Mouse (Mus musculus): Measurements from ENCODE around the gene Rex1bd. TPM values are rescaled to one million over a fixed set of nuclear protein-coding genes. Genes with fewer than 3 reads are reported as not detected.

Rex1bd gene
- polyA plus RNA-seq, 1 experiment from 2014 or later = 138 TPM

DNA sequence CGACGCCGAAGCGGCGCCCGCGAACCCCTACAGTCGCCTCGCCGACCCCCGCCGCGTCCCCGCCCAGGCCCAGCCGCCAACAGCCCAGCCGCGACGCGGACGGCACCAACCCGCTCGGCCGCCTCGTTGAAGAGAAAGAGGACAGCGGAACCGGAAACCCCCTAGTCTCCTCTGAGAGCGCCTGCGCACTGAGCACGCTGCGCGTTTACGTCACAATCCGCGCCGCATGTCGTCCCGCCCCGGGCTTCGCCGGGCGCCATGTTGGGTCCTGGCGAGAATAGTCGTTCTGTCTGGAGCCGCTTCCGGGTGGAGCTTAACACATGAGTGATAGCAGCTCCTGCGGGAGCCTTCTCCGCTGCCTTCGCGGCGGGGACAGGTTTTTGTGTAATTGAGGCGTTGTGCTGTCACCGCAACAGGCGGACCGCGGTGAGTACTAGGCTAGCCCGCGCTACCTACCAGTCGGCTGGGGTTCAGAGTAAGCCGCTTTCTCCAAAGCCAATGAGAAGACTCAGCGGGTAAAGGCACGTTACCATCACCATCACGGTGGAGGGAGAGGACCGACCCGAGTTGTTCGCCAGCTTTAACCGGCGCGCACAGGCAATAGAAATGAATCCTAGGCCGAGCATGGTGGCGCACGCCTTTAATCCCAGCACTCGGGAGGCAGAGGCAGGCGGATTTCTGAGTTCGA, 3.8 kb upstream of the Rex1bd start, which contains the start of gene Uba52:
Uba52 (minus strand) TSS at position 574 of the 688 bp plus-strand sequence.
- DNase-seq (ENCODE audit: low spot score) (peak; percentile 96), ATAC-seq (ENCODE audit: insufficient number of reproducible peaks, low FRiP score, low TSS enrichment, low read depth) (peak; percentile 71)
- Histone ChIP-seq H3K9me3 (ENCODE audit: control insufficient read depth, low read length) (no peaks in the 10 kb centered on the region), H3K4me1 (ENCODE audit: control insufficient read depth, insufficient read depth, low read length) (peaks cover 17% of the 10 kb centered on the region), H3K4me2 (ENCODE audit: low read depth, severe bottlenecking) (peak within 1 kb of the TSS; percentile 98), H3K27ac (replicated peaks; ENCODE audit: low read depth, low read length) (peak within 1 kb of the TSS; percentile 84), H3K27me3 (ENCODE audit: control insufficient read depth, insufficient read depth, low read length) (no peaks in the 10 kb centered on the region), H3K4me3 (ENCODE audit: low read depth, low read length) (peak within 1 kb of the TSS; percentile 97), H3K36me3 (ENCODE audit: control insufficient read depth, insufficient read depth, low read length) (peaks cover 12% of the 10 kb centered on the region; the same call in 1 of the 2 replicates), H3K9ac (ENCODE audit: low read length) (peak within 1 kb of the TSS; percentile 96)
- 1% methylated on average over 74 of the region's 74 CpGs for WGBS

DNA sequence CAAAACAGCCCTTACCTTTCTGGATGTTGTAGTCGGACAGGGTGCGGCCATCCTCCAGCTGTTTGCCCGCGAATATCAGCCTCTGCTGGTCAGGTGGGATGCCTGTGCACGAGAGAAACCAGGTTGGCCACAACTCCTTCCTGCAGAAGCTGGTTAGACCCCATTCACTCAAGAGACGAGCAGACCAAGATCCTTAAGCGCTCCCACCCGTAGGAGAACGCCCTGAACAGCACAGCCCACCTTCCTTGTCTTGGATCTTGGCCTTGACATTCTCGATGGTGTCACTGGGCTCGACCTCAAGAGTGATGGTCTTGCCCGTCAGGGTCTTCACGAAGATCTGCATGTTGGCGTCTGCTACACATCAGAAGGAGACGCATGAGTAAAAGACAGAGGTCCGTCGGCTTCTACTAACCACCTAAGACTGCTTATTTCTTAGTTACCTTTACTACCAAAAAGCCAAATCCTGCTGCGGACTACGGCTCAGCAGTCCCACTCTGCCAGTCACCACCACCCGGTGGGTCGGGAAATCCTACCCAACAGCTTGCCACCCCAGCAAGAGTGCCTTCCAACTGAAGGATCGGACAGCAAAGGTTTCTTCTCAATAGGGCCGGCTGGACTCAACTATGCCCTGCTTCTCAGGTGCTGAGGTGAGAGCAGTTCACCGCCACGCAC, 2.9 kb upstream of the Rex1bd start:
- 10% methylated on average over 25 of the region's 25 CpGs for WGBS
- DNase-seq (ENCODE audit: low spot score) (no peak), ATAC-seq (ENCODE audit: insufficient number of reproducible peaks, low FRiP score, low TSS enrichment, low read depth) (no peak)
- H3K36me3 ChIP-seq (ENCODE audit: control insufficient read depth, insufficient read depth, low read length) = peaks cover 12% of the 10 kb centered on the region; the same call in 1 of the 2 replicates
- H3K4me1 ChIP-seq (ENCODE audit: control insufficient read depth, insufficient read depth, low read length) = peaks cover 26% of the 10 kb centered on the region
- no peaks in the 10 kb centered on the region for H3K9me3 ChIP-seq (ENCODE audit: control insufficient read depth, low read length)
- H3K4me2 ChIP-seq (ENCODE audit: low read depth, severe bottlenecking) = peak overlapping the region; percentile 98
- peak overlapping the region; percentile 97 for H3K4me3 ChIP-seq (ENCODE audit: low read depth, low read length)
- peak overlapping the region; percentile 84; the same call in 1 of the 2 replicates for H3K27ac ChIP-seq (replicated peaks; ENCODE audit: low read depth, low read length)
- H3K9ac ChIP-seq (ENCODE audit: low read length) = peak overlapping the region; percentile 96
- no peaks in the 10 kb centered on the region for H3K27me3 ChIP-seq (ENCODE audit: control insufficient read depth, insufficient read depth, low read length)

DNA sequence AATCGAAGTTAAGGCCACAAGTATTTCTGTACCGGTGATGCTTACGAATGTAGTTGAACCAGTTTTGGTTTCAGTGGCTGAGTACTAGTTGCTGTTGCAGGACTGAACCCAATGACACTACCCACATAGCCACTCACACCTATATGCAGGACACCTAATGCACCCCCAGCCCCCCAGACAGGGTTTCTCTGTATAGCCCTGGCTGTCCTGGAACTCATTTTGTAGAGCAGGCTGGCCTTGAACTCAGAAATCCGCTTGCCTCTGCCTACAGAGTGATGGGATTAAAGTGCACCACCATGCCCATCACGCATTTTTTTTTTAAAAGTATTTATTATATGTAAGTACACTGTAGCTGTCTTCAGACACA, 458 bp upstream of the Rex1bd start:
- no peak for DNase-seq (ENCODE audit: low spot score)
- H3K4me2 ChIP-seq (ENCODE audit: low read depth, severe bottlenecking) = no peak overlapping the region
- H3K4me3 ChIP-seq (ENCODE audit: low read depth, low read length) = no peak overlapping the region
- no peaks in the 10 kb centered on the region for H3K9me3 ChIP-seq (ENCODE audit: control insufficient read depth, low read length)
- H3K27me3 ChIP-seq (ENCODE audit: control insufficient read depth, insufficient read depth, low read length) = 0 out of 2 replicates have a peak, but pooled peaks cover 1% of the 10 kb centered on the region
- no peak for ATAC-seq (ENCODE audit: insufficient number of reproducible peaks, low FRiP score, low TSS enrichment, low read depth)
- peaks cover 12% of the 10 kb centered on the region; the same call in 1 of the 2 replicates for H3K36me3 ChIP-seq (ENCODE audit: control insufficient read depth, insufficient read depth, low read length)
- peaks cover 47% of the 10 kb centered on the region for H3K4me1 ChIP-seq (ENCODE audit: control insufficient read depth, insufficient read depth, low read length)
- no peak overlapping the region for H3K27ac ChIP-seq (replicated peaks; ENCODE audit: low read depth, low read length)
- no peak overlapping the region for H3K9ac ChIP-seq (ENCODE audit: low read length)
- 63% methylated on average over 5 of the region's 5 CpGs for WGBS

DNA sequence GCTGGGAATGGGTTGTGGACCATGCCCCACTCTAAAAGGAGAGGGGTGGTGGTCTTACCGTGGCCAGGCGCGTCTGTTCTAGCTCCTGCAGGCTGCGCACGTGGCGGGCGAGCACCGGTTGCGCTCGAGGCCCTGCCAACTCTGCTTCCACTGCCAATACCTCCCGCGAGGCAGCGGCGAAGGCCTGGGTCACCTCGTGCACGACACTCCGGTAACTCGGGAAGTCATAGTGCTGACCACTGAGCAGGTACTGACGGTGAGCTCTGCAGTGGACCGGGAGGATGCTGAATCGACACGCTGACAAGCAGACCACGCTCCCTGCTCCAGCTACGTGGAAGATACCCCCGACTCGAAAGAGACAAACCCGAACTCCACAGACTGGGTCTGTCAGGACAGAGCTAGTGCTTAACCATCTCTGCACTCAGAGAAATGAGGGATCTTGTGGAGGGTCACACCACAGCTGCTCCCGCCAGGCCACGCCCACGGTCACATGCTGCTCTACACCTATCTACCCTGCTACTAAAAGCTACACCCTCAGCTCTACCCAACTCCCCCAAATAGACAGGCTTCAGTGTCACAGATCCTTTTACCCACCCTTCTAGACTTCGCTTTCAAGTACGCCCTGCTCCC, 739 bp downstream of the Rex1bd start:
- DNase-seq (ENCODE audit: low spot score) = no peak
- H3K4me3 ChIP-seq (ENCODE audit: low read depth, low read length) = peak overlapping the region; percentile 45
- 36% methylated on average over 32 of the region's 32 CpGs for WGBS
- ATAC-seq (ENCODE audit: insufficient number of reproducible peaks, low FRiP score, low TSS enrichment, low read depth) = peak; percentile 33
- peak overlapping the region; percentile 32; the same call in 1 of the 2 replicates for H3K27ac ChIP-seq (replicated peaks; ENCODE audit: low read depth, low read length)
- no peaks in the 10 kb centered on the region for H3K9me3 ChIP-seq (ENCODE audit: control insufficient read depth, low read length)
- H3K9ac ChIP-seq (ENCODE audit: low read length) = peak overlapping the region; percentile 64
- H3K4me1 ChIP-seq (ENCODE audit: control insufficient read depth, insufficient read depth, low read length) = peaks cover 53% of the 10 kb centered on the region
- peaks cover 12% of the 10 kb centered on the region; the same call in 1 of the 2 replicates for H3K36me3 ChIP-seq (ENCODE audit: control insufficient read depth, insufficient read depth, low read length)
- 0 out of 2 replicates have a peak, but pooled peaks cover 2% of the 10 kb centered on the region for H3K27me3 ChIP-seq (ENCODE audit: control insufficient read depth, insufficient read depth, low read length)
- peak overlapping the region; percentile 84 for H3K4me2 ChIP-seq (ENCODE audit: low read depth, severe bottlenecking)

DNA sequence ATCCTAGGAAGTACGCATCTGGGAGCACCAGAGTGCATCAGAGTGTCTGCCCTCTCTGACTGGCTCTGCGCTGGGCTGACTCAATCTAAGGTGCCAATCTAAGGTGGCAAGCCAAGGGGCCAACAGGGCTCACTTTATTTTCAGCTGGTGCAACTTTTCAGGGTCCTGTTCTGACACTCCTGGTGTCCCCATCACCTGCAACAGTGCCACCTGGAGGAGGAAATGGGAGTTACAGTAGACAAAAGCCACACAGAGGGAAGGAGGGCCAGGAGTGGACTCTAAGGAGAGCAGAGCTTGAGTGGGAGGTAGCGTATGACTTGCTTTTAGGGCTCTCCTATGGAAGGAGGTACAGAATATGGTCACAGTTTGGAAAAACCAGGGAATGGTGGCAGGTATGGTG, 1.7 kb downstream of the Rex1bd start:
- H3K27me3 ChIP-seq (ENCODE audit: control insufficient read depth, insufficient read depth, low read length) = 0 out of 2 replicates have a peak, but pooled peaks cover 2% of the 10 kb centered on the region
- DNase-seq (ENCODE audit: low spot score) (peak; percentile 92), ATAC-seq (ENCODE audit: insufficient number of reproducible peaks, low FRiP score, low TSS enrichment, low read depth) (0 out of 2 replicates have a peak, but pooled peaks have one; percentile 1)
- H3K27ac ChIP-seq (replicated peaks; ENCODE audit: low read depth, low read length) = peak overlapping the region; percentile 37; the same call in 1 of the 2 replicates
- 60% methylated on average over 3 of the region's 3 CpGs for WGBS
- H3K4me1 ChIP-seq (ENCODE audit: control insufficient read depth, insufficient read depth, low read length) = peaks cover 53% of the 10 kb centered on the region
- no peaks in the 10 kb centered on the region for H3K9me3 ChIP-seq (ENCODE audit: control insufficient read depth, low read length)
- H3K9ac ChIP-seq (ENCODE audit: low read length) = no peak overlapping the region
- H3K4me3 ChIP-seq (ENCODE audit: low read depth, low read length) = no peak overlapping the region
- H3K4me2 ChIP-seq (ENCODE audit: low read depth, severe bottlenecking) = peak overlapping the region; percentile 16; the same call in 1 of the 2 replicates
- peaks cover 12% of the 10 kb centered on the region; the same call in 1 of the 2 replicates for H3K36me3 ChIP-seq (ENCODE audit: control insufficient read depth, insufficient read depth, low read length)

DNA sequence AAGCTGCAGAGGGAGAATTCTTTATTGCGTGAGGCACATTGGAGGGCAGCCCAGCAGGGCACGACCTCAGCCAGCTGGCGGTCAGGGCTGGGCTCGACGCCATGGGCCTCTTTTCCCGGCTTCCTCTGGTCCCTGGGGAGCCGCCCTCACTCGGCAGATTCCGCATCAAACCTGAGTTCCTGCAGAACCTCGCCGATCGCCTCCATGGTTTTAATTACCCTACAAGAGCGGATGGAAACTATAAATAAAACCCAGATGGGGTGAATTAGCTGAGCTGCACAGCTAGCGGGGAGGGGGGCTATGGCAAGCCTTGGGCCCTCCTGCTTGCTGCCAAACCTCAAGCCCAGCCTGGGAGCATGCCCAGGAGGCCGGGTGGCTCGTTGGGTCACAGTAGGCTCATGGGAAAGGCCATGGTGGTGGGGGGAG, 2.2 kb downstream of the Rex1bd start:
- peak overlapping the region; percentile 37 for H3K27ac ChIP-seq (replicated peaks; ENCODE audit: low read depth, low read length)
- WGBS = 12% methylated on average over 16 of the region's 16 CpGs
- H3K9ac ChIP-seq (ENCODE audit: low read length) = no peak overlapping the region
- H3K4me3 ChIP-seq (ENCODE audit: low read depth, low read length) = no peak overlapping the region
- H3K27me3 ChIP-seq (ENCODE audit: control insufficient read depth, insufficient read depth, low read length) = 0 out of 2 replicates have a peak, but pooled peaks cover 2% of the 10 kb centered on the region
- peaks cover 12% of the 10 kb centered on the region; the same call in 1 of the 2 replicates for H3K36me3 ChIP-seq (ENCODE audit: control insufficient read depth, insufficient read depth, low read length)
- peaks cover 53% of the 10 kb centered on the region for H3K4me1 ChIP-seq (ENCODE audit: control insufficient read depth, insufficient read depth, low read length)
- H3K9me3 ChIP-seq (ENCODE audit: control insufficient read depth, low read length) = no peaks in the 10 kb centered on the region
- peak; percentile 82 for DNase-seq (ENCODE audit: low spot score)
- H3K4me2 ChIP-seq (ENCODE audit: low read depth, severe bottlenecking) = peak overlapping the region; percentile 16
- peak; percentile 11; the same call in 1 of the 2 replicates for ATAC-seq (ENCODE audit: insufficient number of reproducible peaks, low FRiP score, low TSS enrichment, low read depth)

DNA sequence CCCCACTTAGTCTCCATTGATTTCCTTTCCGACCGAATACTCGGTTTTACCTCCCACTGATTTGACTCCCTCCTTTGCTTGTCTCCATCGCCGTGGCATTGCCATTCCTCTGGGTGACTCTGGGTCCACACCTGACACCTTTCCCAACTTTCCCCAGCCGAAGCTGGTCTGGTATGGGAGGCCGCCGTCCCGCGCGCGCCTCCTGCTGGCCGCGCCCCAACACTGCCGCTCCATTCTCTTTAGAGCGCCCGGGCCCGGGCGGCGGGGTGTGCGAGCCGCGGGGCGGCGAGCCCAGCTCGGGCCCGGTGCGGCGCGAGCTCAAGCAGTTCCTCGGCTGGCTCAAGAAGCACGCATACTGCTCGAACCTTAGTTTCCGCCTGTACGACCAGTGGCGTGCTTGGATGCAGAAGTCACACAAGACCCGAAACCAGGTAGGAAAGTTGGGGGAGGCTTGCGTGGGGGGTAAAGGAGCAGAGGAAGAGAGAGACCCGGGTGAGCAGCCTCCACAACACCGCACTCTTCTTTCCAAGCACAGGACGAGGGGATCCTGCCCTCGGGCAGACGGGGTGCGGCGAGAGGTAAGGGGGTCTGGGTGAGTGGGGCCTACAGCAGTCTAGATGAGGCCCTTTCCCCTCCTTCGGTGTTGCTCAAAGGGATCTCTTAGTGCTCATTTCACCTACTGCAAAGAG, 3.3 kb downstream of the Rex1bd start:
- WGBS = 11% methylated on average over 46 of the region's 46 CpGs
- DNase-seq (ENCODE audit: low spot score) (peak; percentile 87), ATAC-seq (ENCODE audit: insufficient number of reproducible peaks, low FRiP score, low TSS enrichment, low read depth) (0 out of 2 replicates have a peak, but pooled peaks have one; percentile 0)
- Histone ChIP-seq H3K36me3 (ENCODE audit: control insufficient read depth, insufficient read depth, low read length) (peaks cover 6% of the 10 kb centered on the region; the same call in 1 of the 2 replicates), H3K27ac (replicated peaks; ENCODE audit: low read depth, low read length) (no peak overlapping the region; the same call in 1 of the 2 replicates), H3K9ac (ENCODE audit: low read length) (no peak overlapping the region), H3K27me3 (ENCODE audit: control insufficient read depth, insufficient read depth, low read length) (0 out of 2 replicates have a peak, but pooled peaks cover 2% of the 10 kb centered on the region), H3K4me2 (ENCODE audit: low read depth, severe bottlenecking) (peak overlapping the region; percentile 7; the same call in 1 of the 2 replicates), H3K9me3 (ENCODE audit: control insufficient read depth, low read length) (no peaks in the 10 kb centered on the region), H3K4me3 (ENCODE audit: low read depth, low read length) (no peak overlapping the region), H3K4me1 (ENCODE audit: control insufficient read depth, insufficient read depth, low read length) (peaks cover 45% of the 10 kb centered on the region)
